Mouse (Mus musculus): ENCODE results near the gene Zfp296.
A peak's percentile ranks its signal among the peaks of the same experiment; 100 is the strongest.
"Not testable (repeated sequence)": the region's sequence is repeated elsewhere in the genome, so short reads cannot be mapped to it uniquely, and the experiment has no call there.

Zfp296 gene

DNA sequence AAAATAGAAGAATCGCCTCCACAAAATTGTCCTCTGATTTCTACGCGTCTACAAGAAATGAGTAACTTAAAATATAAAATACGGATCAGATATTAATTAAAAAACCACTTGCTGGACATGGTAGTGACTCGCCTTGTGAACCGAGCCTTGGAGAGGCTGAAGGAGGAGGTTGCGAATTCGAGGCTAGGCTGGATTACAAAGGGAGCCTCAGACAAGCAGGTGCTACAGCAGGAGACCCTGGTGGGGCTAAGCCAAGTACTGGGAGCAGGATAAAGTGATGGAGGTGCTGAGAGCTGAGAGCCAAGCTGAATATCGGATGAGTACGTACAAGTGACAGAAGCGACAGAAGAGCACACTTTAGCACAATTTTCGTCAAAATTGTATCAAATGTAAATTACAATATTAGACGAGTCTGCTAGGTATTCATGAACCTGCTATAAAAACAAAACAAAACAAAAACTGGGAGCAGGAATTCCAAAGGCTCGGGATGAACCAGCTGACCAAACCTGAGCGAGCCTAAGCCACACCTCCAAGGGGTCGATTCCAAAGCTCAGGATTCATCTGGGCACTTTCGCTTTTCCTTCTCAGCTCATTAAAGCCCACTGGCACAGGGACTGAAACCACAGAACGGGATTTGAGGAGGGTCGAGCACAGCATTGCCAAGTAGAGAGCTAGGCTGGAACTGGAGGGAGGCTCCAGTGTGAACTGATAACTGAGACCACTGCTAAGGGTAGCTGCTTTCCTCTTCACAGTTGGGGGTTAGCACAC is 14.3 kb upstream of the Zfp296 start, which contains the start of gene Ppp1r37:
Gene Ppp1r37, minus strand, starts transcription at position 434 of the 768 bp plus-strand sequence.
- no peak for DNase-seq (ENCODE audit: low spot score)

- no peak for DNase-seq (ENCODE audit: low spot score)
These were observed 13.2 kb upstream of the Zfp296 start for GRCm38 (mm10) chr7:19563884-19564283.

DNA sequence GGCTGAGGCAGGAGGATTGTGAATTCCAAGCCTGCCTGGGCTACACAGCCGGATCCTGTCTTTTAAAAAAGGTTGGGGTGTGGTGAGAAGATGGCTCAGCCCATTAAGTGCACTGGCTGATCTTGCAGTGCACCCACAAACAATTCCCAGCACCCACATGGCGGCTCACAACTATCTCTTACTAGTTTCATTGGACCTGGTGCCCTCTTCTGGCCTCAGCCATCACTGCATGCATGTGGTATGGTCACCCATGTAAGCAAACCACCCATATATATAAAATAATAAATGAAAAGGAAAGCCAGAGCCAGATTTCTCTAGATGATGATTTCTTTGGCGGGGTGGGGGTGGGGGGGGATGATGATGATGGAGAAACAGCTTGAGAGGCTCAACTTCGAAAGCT is 12.6 kb upstream of the Zfp296 start:
- no peak for DNase-seq (ENCODE audit: low spot score)

GRCm38 (mm10) chr7:19565803-19566202 is 11.3 kb upstream of the Zfp296 start:
- DNase-seq (ENCODE audit: low spot score), result no peak

DNA sequence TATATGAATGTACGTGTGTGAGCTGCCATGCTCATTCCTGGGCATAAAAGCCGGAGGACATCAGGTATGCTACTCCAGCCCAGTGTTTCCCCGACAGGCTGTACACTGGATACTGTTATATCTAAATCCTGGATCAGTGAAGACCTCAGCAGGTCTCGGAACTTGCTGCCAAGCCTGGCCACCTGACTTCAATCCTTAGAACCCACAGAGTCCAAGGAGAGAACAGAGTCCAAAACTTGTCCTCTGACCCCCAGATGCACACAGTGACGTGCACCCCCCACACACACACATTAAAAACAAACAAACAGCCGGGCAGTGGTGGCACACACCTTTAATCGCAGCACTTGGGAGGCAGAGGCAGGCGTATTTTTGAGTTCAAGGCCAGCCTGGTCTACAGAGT is 9.7 kb upstream of the Zfp296 start:
- DNase-seq (ENCODE audit: low spot score), result no peak

- no peak for DNase-seq (ENCODE audit: low spot score)
These were observed 7.4 kb upstream of the Zfp296 start for GRCm38 (mm10) chr7:19569647-19570046.

DNA sequence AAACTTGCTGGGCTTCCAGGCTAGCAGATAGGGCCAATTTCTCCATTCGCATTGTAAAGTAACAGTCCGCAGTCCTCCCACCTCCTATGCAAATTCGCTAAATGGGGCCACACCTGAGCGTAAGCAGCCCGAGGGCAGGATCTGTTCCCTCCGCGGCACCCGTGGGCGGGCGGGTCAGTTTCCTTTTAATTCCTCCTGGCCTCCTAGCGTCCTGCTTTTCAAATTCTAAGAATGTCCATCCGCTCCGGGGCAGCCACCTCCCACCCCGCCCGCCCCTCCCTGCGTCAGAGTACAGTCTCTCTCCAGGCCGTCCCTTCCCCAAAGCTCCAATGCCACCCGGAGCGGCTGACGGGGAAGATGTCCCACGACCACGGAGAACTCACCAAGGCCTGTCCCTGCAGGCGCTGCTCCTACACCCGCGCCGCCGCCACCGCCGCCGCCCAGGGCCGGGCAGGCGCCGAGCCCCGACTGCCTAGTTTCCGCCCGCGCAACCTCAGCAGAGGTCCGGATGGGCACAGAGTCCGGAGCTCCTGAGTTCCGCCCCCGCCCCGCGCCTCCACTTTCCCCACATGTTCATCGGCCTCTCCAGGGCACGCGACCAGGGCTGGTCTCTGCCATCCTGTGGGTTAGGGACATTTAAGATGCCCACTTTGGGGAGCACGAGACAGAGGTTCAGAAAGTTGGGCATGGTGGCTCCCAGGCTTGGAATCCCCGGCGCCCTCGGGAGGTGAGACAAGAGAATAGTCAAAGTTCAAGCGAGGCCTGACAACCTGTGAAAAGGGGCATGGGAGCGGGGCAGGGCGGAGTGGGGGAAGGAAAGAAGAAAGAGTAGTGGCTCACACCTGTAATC is 3.9 kb upstream of the Zfp296 start:
- DNase-seq (ENCODE audit: low spot score), result peak; percentile 39

- DNase-seq (ENCODE audit: low spot score), result no peak
These were observed 3.3 kb upstream of the Zfp296 start for GRCm38 (mm10) chr7:19573776-19574140.

GRCm38 (mm10) chr7:19575559-19575958 is 1.5 kb upstream of the Zfp296 start:
- DNase-seq (ENCODE audit: low spot score), result no peak

- no peak for DNase-seq (ENCODE audit: low spot score)
These were observed 859 bp downstream of the Zfp296 start for GRCm38 (mm10) chr7:19577877-19578414.

- no peak for DNase-seq (ENCODE audit: low spot score)
These were observed 1.3 kb downstream of the Zfp296 start for GRCm38 (mm10) chr7:19578436-19578835.

DNA sequence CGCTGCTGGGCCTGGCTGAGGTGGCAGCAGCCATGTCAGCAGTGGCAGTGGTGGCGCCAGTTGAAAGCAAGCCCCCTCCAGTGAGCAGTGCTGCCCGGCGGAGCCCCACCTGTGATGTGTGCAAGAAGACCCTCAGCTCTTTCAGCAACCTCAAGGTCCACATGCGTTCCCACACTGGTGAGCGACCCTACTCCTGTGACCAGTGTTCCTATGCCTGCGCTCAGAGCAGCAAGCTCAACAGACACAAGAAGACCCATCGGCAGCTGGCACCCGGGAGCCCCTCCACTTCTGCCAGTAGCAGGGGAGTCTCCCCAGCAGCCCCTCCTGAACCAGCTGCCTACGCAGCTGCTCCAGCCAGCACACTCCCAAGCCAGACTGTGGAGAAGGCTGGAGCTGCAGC is 2.7 kb downstream of the Zfp296 start:
- DNase-seq (ENCODE audit: low spot score), result no peak

DNA sequence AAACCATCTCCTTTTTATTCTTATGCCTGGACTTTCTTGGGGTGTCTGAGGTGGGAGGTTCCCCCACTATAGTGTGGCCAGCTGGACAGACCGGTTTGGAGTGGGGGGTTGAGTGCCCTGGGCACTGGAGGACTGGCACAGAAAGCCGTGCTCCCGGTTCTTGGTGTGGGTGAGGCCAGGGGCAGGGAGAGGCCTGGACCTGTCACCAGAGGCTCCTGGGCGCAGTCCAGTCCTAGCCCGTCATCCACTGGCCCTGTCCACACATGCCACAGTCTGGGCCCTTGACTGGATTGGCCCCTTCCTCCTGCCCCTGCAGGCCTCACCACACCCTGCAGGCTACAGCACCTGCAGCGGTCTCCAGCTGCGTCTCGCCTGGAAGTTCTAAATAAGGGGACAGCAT is 3.5 kb downstream of the Zfp296 start:
- no peak for DNase-seq (ENCODE audit: low spot score)

DNA sequence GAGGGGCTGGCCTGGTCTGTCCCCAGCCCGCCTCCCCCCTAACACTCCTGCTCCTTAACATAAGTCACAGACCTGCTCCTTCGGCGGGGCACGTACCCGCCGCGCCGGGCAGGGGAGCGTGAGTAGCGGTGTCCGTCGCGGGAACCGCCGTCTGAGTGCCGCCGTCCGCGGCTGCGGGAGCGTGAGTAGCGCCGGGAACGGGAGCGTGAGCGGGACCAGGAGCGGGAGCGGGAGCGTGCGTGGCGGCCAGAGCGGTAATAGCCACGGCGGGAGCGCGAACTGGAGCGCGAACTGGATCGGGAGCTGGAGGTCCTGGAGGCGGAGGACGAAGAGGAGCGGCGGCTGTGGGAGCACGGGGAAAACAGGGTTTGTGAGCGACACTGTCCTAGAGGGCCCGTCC is 9.2 kb downstream of the Zfp296 start:
- no peak for DNase-seq (ENCODE audit: low spot score)

- no peak for DNase-seq (ENCODE audit: low spot score)
These were observed 12.1 kb downstream of the Zfp296 start for GRCm38 (mm10) chr7:19589207-19589606.

- no peak for DNase-seq (ENCODE audit: low spot score)
These were observed 12.8 kb downstream of the Zfp296 start for GRCm38 (mm10) chr7:19589917-19590316.

DNA sequence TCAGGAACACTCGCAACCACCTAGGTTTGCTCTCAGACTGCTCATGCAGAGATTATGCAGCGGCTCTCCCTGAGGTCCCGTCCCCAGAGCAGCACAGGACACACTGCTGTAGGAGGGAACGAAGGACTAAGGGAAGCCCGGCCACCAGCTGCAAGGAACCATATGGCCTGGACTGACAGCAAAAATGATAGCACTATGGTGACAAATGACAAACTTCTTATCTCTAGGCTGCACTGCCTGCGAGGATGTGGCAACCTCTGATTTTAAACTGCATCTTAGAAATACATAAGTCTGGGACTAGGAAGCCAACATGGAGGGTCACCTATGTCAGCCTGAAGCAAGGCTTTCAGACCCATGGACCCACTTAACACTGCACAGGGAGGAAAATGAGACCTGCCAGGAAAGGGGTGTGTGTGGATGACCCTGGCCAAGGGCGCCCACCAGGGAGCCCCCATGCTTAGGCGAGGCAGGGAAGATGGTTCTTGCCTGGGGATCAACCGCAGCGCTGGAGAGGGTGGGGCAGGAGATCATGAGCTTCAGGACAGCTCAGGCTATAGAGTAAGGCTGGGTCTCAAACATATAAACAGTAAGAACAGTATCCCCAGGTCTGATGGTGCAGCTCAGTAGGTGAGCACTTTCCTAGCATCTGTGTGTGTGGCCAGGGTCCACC is 16.1 kb downstream of the Zfp296 start:
- DNase-seq (ENCODE audit: low spot score), result no peak

- no peak for DNase-seq (ENCODE audit: low spot score)
These were observed 23.5 kb downstream of the Zfp296 start for GRCm38 (mm10) chr7:19600562-19600961.

DNA sequence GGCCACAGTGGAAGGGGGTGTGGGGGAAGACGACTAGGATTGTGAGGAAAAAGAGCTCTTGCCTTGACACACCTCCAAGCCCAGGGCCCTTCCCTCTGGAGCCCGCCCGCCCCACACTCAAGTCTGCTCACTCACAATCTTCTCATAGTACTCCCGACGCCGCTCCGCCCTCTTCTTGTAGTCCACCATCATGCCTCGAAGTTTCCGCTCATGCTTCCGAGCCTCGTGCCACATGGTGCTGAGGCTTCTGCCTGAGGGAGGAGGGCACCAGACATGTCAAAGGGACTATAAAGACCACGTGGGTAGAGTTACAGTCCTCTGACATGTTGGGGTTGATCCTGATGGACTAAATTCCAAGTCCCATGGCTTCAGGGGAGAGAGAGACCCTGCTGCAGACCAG is 26.0 kb downstream of the Zfp296 start:
- no peak for DNase-seq (ENCODE audit: low spot score)

GRCm38 (mm10) chr7:19603849-19604605 is 26.9 kb downstream of the Zfp296 start, which contains the start of gene Clasrp:
Gene Clasrp, minus strand, starts transcription at chr7:19604486.
- DNase-seq (ENCODE audit: low spot score), result peak; percentile 87

GRCm38 (mm10) chr7:19604606-19605214 is 27.6 kb downstream of the Zfp296 start:
- not testable (repeated sequence) for DNase-seq (ENCODE audit: low spot score)

Measured in urinary bladder, postnatal 10 days (tissue).